Mouse (Mus musculus): ENCODE measurements around the gene Mrpl53.

DNA sequence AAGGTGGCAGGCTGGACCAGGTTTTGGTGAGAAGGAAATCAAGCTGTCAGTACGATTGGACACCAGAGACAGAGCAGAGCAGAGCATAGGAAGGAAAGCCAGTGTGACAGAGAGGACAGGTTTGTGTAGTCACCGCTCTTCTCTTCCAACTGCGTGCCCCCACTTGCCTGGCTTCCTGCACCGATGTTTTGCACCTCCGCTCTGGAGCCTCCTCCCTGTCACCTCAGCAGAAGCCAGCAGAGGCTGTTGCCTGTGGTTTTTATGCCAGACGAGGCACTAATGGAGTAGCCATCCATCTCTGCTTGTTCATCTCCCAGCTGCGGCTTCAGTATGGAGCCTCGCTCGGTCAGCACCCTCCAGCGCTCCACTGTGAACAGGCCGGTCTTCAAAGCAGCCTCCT lies 34.0 kb downstream of the Mrpl53 start:
- TF ChIP-seq POLR2A (IDR thresholded peaks at IDR 0.05; ENCODE audit: low read depth, low read length) (no peak), CTCF (IDR thresholded peaks at IDR 0.05; ENCODE audit: extremely low read depth, insufficient read length, insufficient replicate concordance, low read depth, low read length) (no peak)
